Mouse (Mus musculus) midbrain, embryonic 12.5 days (tissue): Measurements from ENCODE around the gene Tmem104. TPM values are rescaled to one million over a fixed set of nuclear protein-coding genes. Genes with fewer than 3 reads are reported as not detected.

Source experiments
- ATAC-seq: fragments of 200-750 bp; cut with Nextera tagmentation; 2 replicates; pipeline ENCODE4 v1.8.0; 2017; ENCODE audit warnings: low read depth, moderate TSS enrichment, moderate library complexity; ENCODE audit not compliant: low FRiP score
- H3K27ac ChIP-seq: fragments of 300-500 bp; sonication (generic); replicated peaks from 2 replicates; pipeline ENCODE4 v1.5.1; 2016; ENCODE audit warnings: mild to moderate bottlenecking
- H3K27me3 ChIP-seq: fragments of 300-500 bp; sonication (generic); 2 replicates; pipeline ENCODE4 v1.6.1; 2016; ENCODE audit warnings: mild to moderate bottlenecking
- H3K36me3 ChIP-seq: fragments of 300-500 bp; sonication (generic); 2 replicates; pipeline ENCODE4 v1.6.1; 2016
- H3K4me1 ChIP-seq: fragments of 300-500 bp; sonication (generic); 2 replicates; pipeline ENCODE4 v1.6.1; 2016
- H3K4me2 ChIP-seq: fragments of 300-500 bp; sonication (generic); replicated peaks from 2 replicates; pipeline ENCODE4 v1.6.1; 2016; ENCODE audit warnings: mild to moderate bottlenecking, moderate library complexity
- H3K4me3 ChIP-seq: fragments of 300-500 bp; sonication (generic); 2 replicates; pipeline ENCODE4 v1.5.1; 2016; ENCODE audit warnings: mild to moderate bottlenecking
- H3K9ac ChIP-seq: fragments of 300-500 bp; sonication (generic); replicated peaks from 2 replicates; pipeline ENCODE4 v1.6.1; 2016; ENCODE audit warnings: mild to moderate bottlenecking, moderate library complexity
- H3K9me3 ChIP-seq: fragments of 300-500 bp; sonication (generic); 2 replicates; pipeline ENCODE4 v1.6.1; 2016; ENCODE audit warnings: mild to moderate bottlenecking
- WGBS: fragments of 180-500 bp; shearing (Covaris S2); methylation state at CpG from one replicate; pipeline ENCODE4 v1.1.7; 2016; 5-methylcytosine and 5-hydroxymethylcytosine counted together
- polyA plus RNA-seq: library from polyadenylated mRNA; unstranded; fragments of >200 nt; fragmentation: Nextera tagmentation; extraction: Ambion mirVana; gene quantifications from 2 replicates; pipeline ENCODE4 v1.2.1, GENCODE M21; 2016

The Tmem104 gene
- polyA plus RNA-seq = 7.9 and 9.2 TPM in 2 replicates

DNA sequence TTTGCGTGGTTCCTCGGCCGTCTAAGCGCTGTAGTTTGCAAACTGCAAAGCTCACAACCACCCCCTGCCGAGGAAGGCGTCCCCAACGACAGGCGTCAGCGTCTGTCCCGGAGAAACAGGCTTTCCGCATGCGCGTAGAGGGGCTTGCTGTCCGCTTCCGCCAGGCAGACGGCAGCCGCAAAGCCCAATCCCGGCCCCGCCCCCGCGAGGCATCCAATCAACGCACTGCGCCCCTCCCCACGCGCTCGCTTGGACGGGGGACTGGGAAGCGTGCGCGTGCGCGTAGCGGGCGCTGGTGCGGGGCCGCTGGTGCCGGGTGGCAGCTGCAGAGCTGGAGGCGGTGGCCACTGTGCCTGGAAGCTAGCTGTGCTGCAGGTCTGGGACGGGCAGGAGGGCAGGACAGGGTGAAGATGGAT is at the start of gene Tmem104:
Tmem104 (plus strand) TSS at position 264 of the 416 bp plus-strand sequence.
- Histone ChIP-seq H3K4me3 (peak within 1 kb of the TSS; percentile 54), H3K36me3 (peaks cover 4% of the 10 kb centered on the region; the same call in 1 of the 2 replicates), H3K4me2 (peak within 1 kb of the TSS; percentile 85), H3K4me1 (peaks cover 16% of the 10 kb centered on the region), H3K9me3 (no peaks in the 10 kb centered on the region), H3K27me3 (no peaks in the 10 kb centered on the region; the same call in 1 of the 2 replicates), H3K9ac (peak within 1 kb of the TSS; percentile 68), H3K27ac (peak within 1 kb of the TSS; percentile 73)
- ATAC-seq = peak; percentile 95
- WGBS = under 1% methylated on average over 39 of the region's 39 CpGs

DNA sequence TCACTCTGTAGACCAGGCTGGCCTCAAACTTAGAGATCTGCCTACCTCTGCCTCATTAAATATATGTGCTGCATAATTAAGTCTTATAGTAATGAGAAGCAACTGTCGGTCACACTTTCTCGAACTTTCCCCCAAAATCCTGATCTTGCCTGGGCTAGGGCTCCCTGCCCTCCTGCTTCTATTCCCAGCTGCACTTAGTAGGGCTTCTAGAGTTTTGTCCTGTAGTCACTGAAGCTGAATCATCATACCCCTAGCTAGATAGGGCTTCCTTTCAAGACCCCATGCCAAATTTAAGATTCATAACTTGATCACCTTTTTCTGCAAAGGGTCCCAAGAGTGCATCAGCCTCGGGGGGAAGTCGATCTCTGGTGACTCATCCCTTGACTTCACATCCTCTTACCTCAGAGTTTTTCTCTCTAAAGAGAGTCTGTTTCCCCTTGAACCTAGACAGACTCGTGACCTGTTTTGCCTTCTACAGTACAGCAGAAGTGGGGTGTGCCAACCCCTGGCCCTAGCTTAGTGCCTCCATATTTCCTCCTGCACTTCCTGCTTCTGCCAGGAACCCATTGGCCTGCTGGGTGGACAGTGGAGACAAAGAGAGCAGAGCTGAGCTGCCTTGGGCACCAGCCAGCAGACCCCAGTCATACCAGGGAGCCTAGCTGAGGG is 48.6 kb upstream of the Tmem104 start:
- H3K9me3 ChIP-seq = no peaks in the 10 kb centered on the region
- no peak overlapping the region for H3K4me3 ChIP-seq
- no peak for ATAC-seq
- no peak overlapping the region for H3K9ac ChIP-seq
- H3K4me2 ChIP-seq = no peak overlapping the region
- H3K4me1 ChIP-seq = no peaks in the 10 kb centered on the region
- WGBS = 77% methylated on average over 5 of the region's 5 CpGs
- no peak overlapping the region for H3K27ac ChIP-seq
- H3K36me3 ChIP-seq = no peaks in the 10 kb centered on the region
- no peaks in the 10 kb centered on the region for H3K27me3 ChIP-seq

DNA sequence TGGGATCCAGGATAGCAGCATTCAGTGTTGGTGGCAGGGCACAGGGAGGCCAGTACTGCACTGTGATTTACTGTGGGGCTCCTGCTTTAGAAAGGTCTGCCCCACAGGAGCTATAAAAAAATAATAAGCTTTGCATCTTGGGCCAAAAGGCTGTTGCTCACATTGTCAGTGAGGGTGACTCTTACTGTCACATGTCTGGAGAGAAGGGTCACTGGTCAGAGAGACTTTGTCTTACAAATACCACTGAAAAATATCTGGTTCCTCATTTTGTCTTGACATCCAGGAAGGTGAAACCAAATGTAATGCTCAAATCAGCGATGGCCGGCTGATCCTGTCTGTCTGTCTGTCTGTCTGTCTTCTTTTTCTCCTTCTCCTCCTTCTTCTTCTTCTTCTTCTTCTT is 45.3 kb upstream of the Tmem104 start:
- H3K4me1 ChIP-seq = no peaks in the 10 kb centered on the region
- H3K27me3 ChIP-seq = no peaks in the 10 kb centered on the region
- H3K9me3 ChIP-seq = no peaks in the 10 kb centered on the region
- H3K36me3 ChIP-seq = no peaks in the 10 kb centered on the region
- ATAC-seq = no peak
- H3K9ac ChIP-seq = no peak overlapping the region
- no peak overlapping the region for H3K4me3 ChIP-seq
- no peak overlapping the region for H3K4me2 ChIP-seq
- 89% methylated on average over 2 of the region's 2 CpGs for WGBS
- no peak overlapping the region for H3K27ac ChIP-seq

DNA sequence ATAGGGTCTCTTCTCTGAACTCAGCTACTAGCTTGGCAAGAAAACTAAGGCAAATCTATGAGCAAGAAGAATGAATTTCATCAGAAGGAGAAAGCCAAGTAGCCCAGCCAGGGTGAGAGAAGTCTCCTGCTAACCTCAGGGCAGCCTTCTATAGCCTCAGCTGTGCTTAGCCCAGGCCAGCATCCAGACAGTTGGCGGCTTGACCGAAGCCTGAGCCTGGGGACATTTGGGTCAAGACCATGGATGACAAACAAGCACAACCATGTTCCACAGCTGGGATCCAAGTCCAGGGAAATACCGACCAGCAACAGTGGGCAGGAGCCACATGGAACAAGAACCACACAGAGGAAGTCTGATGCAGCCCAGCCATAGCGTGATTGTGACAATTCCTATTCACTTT is 39.5 kb upstream of the Tmem104 start:
- H3K4me2 ChIP-seq = no peak overlapping the region
- peaks cover 8% of the 10 kb centered on the region; the same call in 1 of the 2 replicates for H3K4me1 ChIP-seq
- 82% methylated on average over 4 of the region's 4 CpGs for WGBS
- H3K4me3 ChIP-seq = no peak overlapping the region
- H3K36me3 ChIP-seq = no peaks in the 10 kb centered on the region
- H3K9me3 ChIP-seq = no peaks in the 10 kb centered on the region
- no peak for ATAC-seq
- peaks cover 12% of the 10 kb centered on the region for H3K27me3 ChIP-seq
- no peak overlapping the region for H3K9ac ChIP-seq
- no peak overlapping the region for H3K27ac ChIP-seq

DNA sequence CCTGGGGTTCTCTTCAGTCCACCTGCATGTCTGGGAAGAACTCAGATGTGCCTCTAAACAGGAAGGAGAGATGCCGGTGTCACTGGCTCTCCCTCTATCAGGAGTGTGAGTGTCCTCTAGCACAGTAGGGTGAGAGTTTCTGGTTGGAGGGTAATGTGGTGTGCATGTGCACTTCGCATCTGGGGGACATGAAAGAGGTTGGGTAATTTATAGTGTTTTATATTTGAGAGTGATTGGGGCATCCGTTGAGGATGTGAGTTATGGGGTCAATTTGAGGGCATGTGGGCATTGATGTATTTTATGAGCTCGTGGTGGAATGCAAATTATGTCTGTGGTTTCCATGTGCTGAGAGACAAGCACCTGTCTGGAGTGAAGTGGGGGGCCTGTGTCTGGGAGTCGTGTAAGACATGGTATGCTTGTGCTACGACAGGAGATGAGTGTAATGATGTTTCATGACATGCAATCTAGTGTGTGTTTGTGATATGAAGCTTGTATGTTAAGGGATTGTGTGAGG is 36.5 kb upstream of the Tmem104 start:
- Histone ChIP-seq H3K27ac (no peak overlapping the region), H3K4me3 (no peak overlapping the region), H3K4me2 (no peak overlapping the region), H3K36me3 (no peaks in the 10 kb centered on the region), H3K27me3 (peaks cover 42% of the 10 kb centered on the region), H3K9ac (no peak overlapping the region), H3K9me3 (no peaks in the 10 kb centered on the region), H3K4me1 (peaks cover 15% of the 10 kb centered on the region)
- 80% methylated on average over 6 of the region's 6 CpGs for WGBS
- no peak for ATAC-seq

DNA sequence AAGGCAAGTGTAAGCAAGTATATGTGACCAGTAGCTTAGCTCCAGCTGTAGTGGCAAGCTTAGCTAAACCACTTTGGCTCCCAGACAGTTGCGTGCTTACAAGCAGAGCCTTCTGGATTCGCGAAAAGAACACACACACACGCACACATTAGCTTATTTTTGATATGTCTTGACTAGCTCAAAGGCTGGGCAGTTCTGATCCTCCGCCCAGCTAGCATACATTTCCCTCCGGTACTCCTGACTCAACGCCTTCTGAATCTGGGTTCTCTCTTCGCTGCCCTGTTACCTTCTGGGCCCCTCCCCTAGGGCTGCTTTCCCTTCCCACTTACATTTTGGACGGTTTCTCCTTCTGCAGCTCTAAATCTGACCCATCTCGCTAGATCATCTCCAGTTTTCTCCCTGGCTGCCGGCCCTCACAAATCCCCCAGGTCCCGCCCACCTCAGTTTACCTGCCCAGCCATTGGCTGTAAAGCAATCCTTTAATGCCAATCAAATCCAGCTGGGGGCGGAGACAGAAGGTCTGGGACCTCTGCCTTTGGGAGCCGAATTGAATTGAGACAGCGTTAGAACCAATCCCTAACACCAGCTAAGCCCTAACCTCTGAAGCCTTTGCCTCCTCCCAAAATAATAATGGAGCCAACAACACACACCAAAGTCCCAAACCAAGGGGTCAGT is 35.4 kb upstream of the Tmem104 start:
- no peak overlapping the region for H3K27ac ChIP-seq
- H3K4me1 ChIP-seq = peaks cover 15% of the 10 kb centered on the region
- peaks cover 51% of the 10 kb centered on the region for H3K27me3 ChIP-seq
- peak overlapping the region; percentile 51 for H3K4me2 ChIP-seq
- H3K36me3 ChIP-seq = no peaks in the 10 kb centered on the region
- peak; percentile 85 for ATAC-seq
- H3K9me3 ChIP-seq = no peaks in the 10 kb centered on the region
- WGBS = 5% methylated on average over 15 of the region's 15 CpGs
- H3K9ac ChIP-seq = peak overlapping the region; percentile 37
- H3K4me3 ChIP-seq = peak overlapping the region; percentile 34

DNA sequence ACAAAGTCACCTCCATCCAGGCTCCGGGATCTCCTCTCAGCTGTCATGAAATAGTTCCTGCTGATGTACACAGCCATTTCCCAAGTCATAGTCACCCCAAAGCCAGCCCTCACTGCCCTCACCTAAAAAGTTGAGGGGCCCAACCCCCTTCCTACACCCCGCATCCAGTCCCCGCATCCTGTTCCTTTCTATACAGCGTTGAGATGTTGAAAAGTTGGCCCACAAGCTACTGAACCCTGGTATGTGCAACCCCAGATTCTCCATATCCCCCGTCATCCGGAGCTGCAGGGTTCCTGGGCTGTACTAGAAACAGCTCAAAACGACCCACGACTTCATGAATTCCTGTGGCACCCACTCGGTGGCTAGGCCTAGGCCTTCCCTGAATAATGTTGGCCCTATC is 34.2 kb upstream of the Tmem104 start:
- no peak for ATAC-seq
- Histone ChIP-seq H3K9ac (no peak overlapping the region), H3K9me3 (no peaks in the 10 kb centered on the region), H3K27ac (no peak overlapping the region), H3K4me3 (no peak overlapping the region), H3K4me1 (peaks cover 18% of the 10 kb centered on the region), H3K4me2 (no peak overlapping the region), H3K27me3 (peaks cover 61% of the 10 kb centered on the region), H3K36me3 (no peaks in the 10 kb centered on the region)
- 73% methylated on average over 9 of the region's 9 CpGs for WGBS

DNA sequence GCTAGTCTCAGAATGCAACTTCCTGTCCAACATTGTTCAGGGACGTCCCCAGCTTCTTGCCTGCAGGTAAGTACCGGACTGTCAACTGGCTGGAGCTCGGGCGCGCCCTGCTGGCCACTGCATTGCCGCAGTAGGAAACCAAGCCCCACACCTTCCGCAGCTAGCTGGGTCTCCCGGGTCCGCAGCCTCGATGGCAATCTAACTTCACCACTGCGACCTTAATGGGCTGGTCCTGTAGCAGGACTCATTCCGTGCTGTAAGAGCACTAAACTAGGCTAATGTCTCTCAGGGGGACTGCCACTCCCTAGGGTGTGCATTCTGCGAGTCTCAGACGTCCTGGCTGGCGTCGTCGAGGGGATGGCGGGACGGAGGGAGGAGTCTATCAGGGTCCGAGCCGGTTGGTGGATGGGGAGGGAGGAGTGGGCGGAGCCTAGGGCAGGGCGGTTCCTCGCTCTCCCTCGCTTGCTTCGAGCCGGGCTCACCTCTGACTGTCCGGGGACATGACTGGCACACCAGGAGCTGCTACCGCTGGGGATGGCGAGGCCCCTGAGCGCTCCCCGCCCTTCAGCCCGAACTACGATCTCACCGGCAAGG is 33.5 kb upstream of the Tmem104 start:
- Histone ChIP-seq H3K27me3 (peaks cover 68% of the 10 kb centered on the region), H3K36me3 (no peaks in the 10 kb centered on the region), H3K27ac (no peak overlapping the region), H3K4me3 (peak overlapping the region; percentile 30), H3K9me3 (no peaks in the 10 kb centered on the region), H3K4me1 (peaks cover 24% of the 10 kb centered on the region), H3K4me2 (peak overlapping the region; percentile 44), H3K9ac (no peak overlapping the region)
- ATAC-seq = peak; percentile 62
- 1% methylated on average over 35 of the region's 35 CpGs for WGBS

DNA sequence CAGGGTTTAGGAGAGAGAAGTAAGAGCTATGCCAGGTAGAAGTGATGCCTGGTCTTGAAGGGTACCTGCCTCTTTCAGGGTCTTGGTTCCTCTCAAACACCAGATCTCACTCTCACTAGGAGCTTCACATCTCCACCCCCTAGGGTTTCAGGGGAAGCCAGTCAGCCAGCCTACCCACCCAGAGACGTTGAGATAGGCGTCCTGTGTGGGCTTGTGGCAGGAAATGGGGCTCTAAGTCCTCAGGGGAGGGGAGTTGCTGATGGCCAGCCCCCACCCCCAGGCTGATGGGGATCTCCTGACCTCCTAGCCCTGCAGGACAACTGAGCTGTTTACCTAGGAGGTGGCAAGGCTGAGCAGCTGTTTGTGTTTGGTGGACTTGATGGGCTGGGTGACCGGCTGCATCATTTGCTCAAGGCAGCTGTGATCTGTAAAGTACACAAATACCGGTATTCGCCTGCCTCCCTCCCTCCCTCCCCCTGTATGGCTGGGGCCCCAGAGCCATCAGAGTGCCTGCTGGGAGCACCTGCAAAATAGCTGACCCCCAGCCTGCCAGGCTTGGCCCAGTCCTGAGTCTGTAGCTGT is 32.1 kb upstream of the Tmem104 start:
- 11% methylated on average over 5 of the region's 5 CpGs for whole genome bisulfite sequencing
- no peak for ATAC-seq
- H3K4me1 ChIP-seq = peaks cover 24% of the 10 kb centered on the region
- H3K27me3 ChIP-seq = peaks cover 74% of the 10 kb centered on the region
- no peak overlapping the region for H3K27ac ChIP-seq
- H3K36me3 ChIP-seq = no peaks in the 10 kb centered on the region
- H3K4me3 ChIP-seq = no peak overlapping the region
- H3K4me2 ChIP-seq = no peak overlapping the region
- 0 out of 2 replicates have a peak, but pooled peaks cover 2% of the 10 kb centered on the region for H3K9me3 ChIP-seq
- no peak overlapping the region for H3K9ac ChIP-seq

DNA sequence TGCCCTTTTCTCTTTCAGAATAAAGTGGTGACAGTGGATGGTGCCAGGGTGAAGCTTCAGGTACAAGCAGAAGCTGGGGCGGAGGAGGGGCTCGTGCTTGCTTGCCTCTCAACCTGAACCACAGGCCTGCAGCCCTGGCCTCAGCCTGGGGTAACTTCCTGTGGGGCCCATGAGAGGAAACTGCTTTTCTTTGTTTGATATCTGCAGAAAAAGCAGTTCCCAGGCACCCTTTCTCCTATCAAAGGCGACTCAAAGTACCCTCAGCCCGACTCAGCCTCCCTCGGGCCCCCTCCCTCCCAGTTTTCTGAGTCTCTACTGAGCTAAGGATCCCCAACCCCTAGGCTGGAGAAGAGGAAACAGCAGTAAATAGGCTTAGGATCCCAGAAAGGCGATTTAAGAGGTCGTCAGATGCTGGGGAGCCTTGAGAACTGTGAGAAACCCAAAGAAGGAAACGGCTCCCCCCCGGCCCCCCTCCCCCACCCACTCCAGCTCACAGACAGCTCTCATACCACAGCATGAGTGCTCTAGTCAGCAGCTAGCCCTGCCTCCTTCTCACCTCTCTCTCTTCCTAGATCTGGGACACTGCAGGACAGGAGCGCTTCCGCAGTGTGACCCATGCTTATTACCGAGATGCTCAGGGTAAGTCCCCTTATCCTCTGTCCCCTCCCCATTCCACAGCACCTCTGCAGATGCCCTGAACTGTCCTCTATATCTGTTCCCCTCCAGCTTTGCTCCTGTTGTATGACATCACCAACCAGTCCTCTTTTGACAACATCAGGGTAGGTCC is 29.2 kb upstream of the Tmem104 start:
- H3K36me3 ChIP-seq = no peaks in the 10 kb centered on the region
- H3K4me2 ChIP-seq = no peak overlapping the region
- no peak overlapping the region for H3K27ac ChIP-seq
- H3K4me3 ChIP-seq = no peak overlapping the region
- WGBS = 41% methylated on average over 12 of the region's 12 CpGs
- peaks cover 22% of the 10 kb centered on the region for H3K4me1 ChIP-seq
- ATAC-seq = no peak
- peaks cover 87% of the 10 kb centered on the region for H3K27me3 ChIP-seq
- 0 out of 2 replicates have a peak overlapping the region, but pooled peaks have one; percentile 11 for H3K9ac ChIP-seq
- 0 out of 2 replicates have a peak, but pooled peaks cover 2% of the 10 kb centered on the region for H3K9me3 ChIP-seq
